Mouse (Mus musculus) heart, adult 2 months (tissue): Measurements from ENCODE around the gene Mettl16.

Experiments
- CTCF ChIP-seq: fragments of 200-600 bp; IDR thresholded peaks from 2 replicates; pipeline ENCODE4 v1.8.1; 2022; ENCODE audit warnings: antibody characterized with exemption, mild to moderate bottlenecking, moderate library complexity
- POLR2A ChIP-seq: fragments of 200-500 bp; IDR thresholded peaks from 2 replicates; pipeline ENCODE4 v1.6.1; 2011; ENCODE audit warnings: mild to moderate bottlenecking, low read depth, low read length, control low read depth; ENCODE audit not compliant: insufficient read depth

- TF ChIP-seq CTCF (no peak), POLR2A (no peak)
These were observed 65.1 kb downstream of the Mettl16 start for GRCm38 (mm10) chr11:74835593-74836224.
